Mouse (Mus musculus): ENCODE data around the gene Creb3. TPM values are rescaled to one million over a fixed set of nuclear protein-coding genes. Genes with fewer than 3 reads are reported as not detected.

Creb3 gene
- polyA plus RNA-seq, 1 experiment from 2014 or later, result 68.0 TPM

DNA sequence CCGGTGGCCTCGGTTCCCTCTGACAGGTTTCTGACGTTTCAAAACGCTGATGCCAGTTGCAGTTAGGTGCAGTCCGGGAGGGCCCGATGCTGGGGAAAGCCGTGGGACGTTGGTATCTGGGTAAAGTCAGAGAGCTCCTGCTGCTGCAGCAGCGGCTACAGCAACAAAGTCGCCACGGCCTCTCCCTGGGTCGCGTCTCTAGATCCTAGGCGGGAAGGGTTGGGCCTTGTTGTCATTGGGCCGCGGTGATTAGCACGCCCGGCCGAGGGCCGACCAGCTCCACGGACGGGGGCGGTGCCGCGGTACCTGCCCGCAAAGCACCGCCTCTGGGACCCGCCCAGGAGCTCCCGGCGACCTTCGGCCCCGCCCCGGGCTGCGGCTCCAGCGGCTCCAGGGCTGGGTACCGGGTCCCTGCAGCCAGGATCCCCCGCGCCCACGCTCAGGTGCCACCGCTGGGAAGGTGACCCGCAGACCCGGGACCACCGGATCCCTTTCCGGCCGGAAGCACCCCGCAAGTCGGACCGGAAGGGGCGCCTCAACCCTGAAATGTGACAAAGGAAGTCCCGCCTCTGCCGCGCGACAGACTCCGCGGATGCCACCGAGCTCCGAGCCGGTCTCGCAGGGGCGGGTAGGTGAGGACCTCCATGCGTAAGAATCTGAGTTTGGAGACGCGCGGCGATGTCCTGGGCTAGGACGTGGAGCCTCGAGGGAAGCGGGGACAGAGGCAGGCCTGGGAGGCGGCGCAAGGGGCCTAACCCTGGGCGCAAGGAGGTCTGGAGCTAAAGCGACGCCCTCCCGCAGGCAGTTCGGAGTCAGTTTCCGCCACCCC is 16.5 kb downstream of the Creb3 start, which contains the start of the genes Rgp1 and Gba2:
Rgp1 (plus strand) TSS at position 340 of the 829 bp plus-strand sequence.
Gba2 (minus strand) TSS at position 498 of the 829 bp plus-strand sequence.
- Histone ChIP-seq H3K4me1 (peaks cover 42% of the 10 kb centered on the region), H3K9ac (peak within 1 kb of the TSS; percentile 89), H3K36me3 (peaks cover 37% of the 10 kb centered on the region), H3K4me2 (replicated peaks) (peak within 1 kb of the TSS; percentile 96), H3K9me3 (no peaks in the 10 kb centered on the region), H3K27ac (peak within 1 kb of the TSS; percentile 43; the same call in 1 of the 2 replicates), H3K4me3 (peak within 1 kb of the TSS; percentile 94), H3K27me3 (replicated peaks) (no peaks in the 10 kb centered on the region)
- ATAC-seq (ENCODE audit: low FRiP score, low read depth), result peak; percentile 92
- WGBS, result under 1% methylated on average over 76 of the region's 76 CpGs

DNA sequence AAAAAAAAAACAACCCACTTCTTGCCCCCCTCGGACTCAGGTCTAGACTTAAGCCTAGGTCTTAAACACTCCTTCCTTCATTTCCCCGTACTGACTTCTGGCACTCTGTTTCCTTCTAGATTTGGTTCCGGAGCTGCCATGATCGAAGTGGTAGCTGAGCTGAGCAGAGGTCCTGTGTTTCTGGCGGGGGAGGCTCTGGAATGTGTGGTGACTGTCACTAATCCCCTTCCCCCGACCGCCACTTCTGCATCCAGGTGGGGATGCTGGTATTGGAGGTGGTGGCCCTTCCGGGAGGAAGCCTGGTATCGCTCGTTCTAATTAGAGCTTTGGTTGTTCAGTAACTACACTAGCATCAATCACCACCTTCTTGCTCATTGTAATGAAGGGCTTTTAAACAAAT is 17.1 kb downstream of the Creb3 start:
- Histone ChIP-seq H3K36me3 (peaks cover 37% of the 10 kb centered on the region), H3K9ac (peak overlapping the region; percentile 89), H3K4me3 (peak overlapping the region; percentile 94), H3K4me1 (peaks cover 42% of the 10 kb centered on the region), H3K27me3 (replicated peaks) (no peaks in the 10 kb centered on the region), H3K9me3 (no peaks in the 10 kb centered on the region), H3K4me2 (replicated peaks) (peak overlapping the region; percentile 96), H3K27ac (no peak overlapping the region)
- ATAC-seq (ENCODE audit: low FRiP score, low read depth), result no peak
- 10% methylated on average over 10 of the region's 10 CpGs for WGBS

DNA sequence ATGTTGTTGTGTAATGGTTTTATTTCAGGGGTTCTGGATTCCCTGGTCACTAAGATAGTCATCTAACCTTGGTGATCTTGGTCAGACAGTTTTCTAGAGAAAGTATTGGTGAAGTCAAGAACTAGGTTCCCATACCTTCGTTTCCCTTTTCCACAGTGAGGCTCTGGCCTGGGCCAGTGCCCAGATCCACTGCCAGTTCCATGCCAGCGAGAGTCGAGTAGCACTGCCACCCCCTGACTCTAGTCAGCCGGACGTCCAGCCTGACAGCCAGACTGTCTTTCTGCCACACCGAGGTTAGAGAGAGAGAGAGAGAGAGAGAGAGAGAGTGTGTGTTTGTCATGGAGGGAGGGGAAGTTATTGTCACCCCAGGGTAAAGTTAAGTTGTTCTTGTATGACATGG is 17.6 kb downstream of the Creb3 start:
- Histone ChIP-seq H3K9ac (no peak overlapping the region; the same call in 1 of the 2 replicates), H3K27ac (no peak overlapping the region), H3K36me3 (peaks cover 40% of the 10 kb centered on the region), H3K4me3 (peak overlapping the region; percentile 94), H3K27me3 (replicated peaks) (no peaks in the 10 kb centered on the region), H3K4me2 (replicated peaks) (peak overlapping the region; percentile 96), H3K9me3 (no peaks in the 10 kb centered on the region), H3K4me1 (peaks cover 42% of the 10 kb centered on the region)
- no peak for ATAC-seq (ENCODE audit: low FRiP score, low read depth)
- 84% methylated on average over 6 of the region's 6 CpGs for WGBS

DNA sequence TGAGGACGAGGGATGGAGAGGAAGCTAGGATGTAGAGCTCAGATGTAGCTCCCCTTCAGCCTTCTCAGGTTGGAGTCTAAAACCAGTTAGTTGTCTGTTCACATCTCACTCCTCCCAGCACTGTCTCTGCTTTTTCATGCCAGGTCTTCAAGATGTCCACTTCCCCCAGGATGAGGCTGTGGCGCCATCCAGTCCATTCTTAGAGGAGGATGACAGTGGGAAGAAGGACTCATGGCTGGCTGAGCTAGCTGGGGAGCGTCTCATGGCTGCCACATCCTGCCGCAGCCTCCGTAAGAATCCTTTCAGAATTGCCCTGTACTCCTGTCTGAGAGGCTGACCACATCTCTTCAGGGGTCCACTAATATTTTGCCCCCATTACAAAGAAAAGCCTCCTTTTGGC is 18.6 kb downstream of the Creb3 start:
- 96% methylated on average over 5 of the region's 5 CpGs for WGBS
- H3K36me3 ChIP-seq, result peaks cover 40% of the 10 kb centered on the region
- no peak overlapping the region for H3K27ac ChIP-seq
- peaks cover 33% of the 10 kb centered on the region for H3K4me1 ChIP-seq
- H3K4me3 ChIP-seq, result no peak overlapping the region
- no peak for ATAC-seq (ENCODE audit: low FRiP score, low read depth)
- H3K9me3 ChIP-seq, result no peaks in the 10 kb centered on the region
- no peak overlapping the region for H3K9ac ChIP-seq
- no peaks in the 10 kb centered on the region for H3K27me3 ChIP-seq (replicated peaks)
- no peak overlapping the region for H3K4me2 ChIP-seq (replicated peaks)

DNA sequence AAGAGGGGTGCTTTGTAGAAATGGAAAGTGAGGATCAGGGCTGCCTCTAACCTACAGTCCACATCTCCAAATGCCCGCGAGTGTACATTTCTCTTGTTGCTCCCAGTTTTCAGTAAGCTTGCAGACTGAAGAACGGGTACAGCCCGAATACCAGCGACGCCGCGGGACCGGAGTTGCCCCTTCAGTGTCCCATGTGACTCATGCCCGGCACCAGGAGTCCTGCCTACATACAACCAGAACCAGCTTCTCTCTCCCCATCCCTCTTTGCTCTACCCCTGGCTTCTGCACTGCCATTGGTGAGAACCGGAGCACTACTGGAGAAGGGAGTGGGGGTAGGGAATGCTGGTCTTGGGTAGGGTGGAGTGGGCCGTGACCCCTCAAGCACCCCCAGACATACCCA is 19.2 kb downstream of the Creb3 start:
- Histone ChIP-seq H3K9ac (no peak overlapping the region), H3K36me3 (peaks cover 40% of the 10 kb centered on the region), H3K27ac (no peak overlapping the region), H3K4me3 (no peak overlapping the region), H3K27me3 (replicated peaks) (no peaks in the 10 kb centered on the region), H3K4me2 (replicated peaks) (no peak overlapping the region), H3K4me1 (peaks cover 27% of the 10 kb centered on the region), H3K9me3 (no peaks in the 10 kb centered on the region)
- WGBS, result 96% methylated on average over 12 of the region's 12 CpGs
- no peak for ATAC-seq (ENCODE audit: low FRiP score, low read depth)

DNA sequence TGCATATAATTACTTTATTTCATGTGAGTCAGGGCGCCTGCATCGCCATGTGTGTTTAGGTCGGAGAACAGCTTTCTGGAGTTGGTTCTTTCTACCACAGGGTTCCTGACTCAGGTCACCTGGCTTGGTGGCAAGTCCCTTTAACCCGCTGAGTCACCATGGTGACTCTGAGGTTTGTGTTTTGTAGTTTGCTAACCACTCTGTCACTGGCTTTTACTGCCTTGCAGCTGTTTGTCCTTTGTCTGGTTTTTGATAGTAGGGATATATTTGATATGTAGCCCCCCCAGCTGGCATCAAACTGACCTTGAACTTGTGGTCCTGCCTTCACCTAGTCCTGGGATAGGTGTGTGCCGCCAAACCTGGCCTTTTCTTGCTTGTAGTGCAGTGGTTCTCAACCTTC is 20.1 kb downstream of the Creb3 start:
- H3K4me2 ChIP-seq (replicated peaks), result no peak overlapping the region
- H3K4me3 ChIP-seq, result no peak overlapping the region
- H3K4me1 ChIP-seq, result peaks cover 18% of the 10 kb centered on the region
- H3K36me3 ChIP-seq, result peaks cover 40% of the 10 kb centered on the region
- H3K9me3 ChIP-seq, result no peaks in the 10 kb centered on the region
- H3K27ac ChIP-seq, result no peak overlapping the region
- ATAC-seq (ENCODE audit: low FRiP score, low read depth), result no peak
- 91% methylated on average over 5 of the region's 5 CpGs for WGBS
- H3K27me3 ChIP-seq (replicated peaks), result no peaks in the 10 kb centered on the region
- H3K9ac ChIP-seq, result no peak overlapping the region

DNA sequence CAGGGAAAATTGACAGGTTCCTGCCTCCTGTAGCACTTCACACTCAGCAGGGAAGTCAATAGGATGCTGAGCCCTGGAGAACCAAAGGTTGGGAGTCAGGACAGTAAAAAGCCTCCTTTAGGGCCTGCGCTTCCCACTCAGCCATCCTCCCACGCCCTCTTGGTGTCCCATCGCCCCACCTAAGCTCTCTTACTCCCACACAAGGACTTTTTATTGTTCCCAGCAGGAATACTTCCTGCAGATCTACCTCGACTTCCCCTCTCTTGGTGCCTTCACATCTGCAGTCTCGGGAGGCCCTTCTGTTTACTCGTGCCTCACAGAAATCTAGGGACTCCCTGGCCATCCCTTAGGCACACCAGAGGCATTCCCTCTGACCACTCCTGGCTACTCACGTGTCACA is 21.3 kb downstream of the Creb3 start:
- peaks cover 40% of the 10 kb centered on the region for H3K36me3 ChIP-seq

DNA sequence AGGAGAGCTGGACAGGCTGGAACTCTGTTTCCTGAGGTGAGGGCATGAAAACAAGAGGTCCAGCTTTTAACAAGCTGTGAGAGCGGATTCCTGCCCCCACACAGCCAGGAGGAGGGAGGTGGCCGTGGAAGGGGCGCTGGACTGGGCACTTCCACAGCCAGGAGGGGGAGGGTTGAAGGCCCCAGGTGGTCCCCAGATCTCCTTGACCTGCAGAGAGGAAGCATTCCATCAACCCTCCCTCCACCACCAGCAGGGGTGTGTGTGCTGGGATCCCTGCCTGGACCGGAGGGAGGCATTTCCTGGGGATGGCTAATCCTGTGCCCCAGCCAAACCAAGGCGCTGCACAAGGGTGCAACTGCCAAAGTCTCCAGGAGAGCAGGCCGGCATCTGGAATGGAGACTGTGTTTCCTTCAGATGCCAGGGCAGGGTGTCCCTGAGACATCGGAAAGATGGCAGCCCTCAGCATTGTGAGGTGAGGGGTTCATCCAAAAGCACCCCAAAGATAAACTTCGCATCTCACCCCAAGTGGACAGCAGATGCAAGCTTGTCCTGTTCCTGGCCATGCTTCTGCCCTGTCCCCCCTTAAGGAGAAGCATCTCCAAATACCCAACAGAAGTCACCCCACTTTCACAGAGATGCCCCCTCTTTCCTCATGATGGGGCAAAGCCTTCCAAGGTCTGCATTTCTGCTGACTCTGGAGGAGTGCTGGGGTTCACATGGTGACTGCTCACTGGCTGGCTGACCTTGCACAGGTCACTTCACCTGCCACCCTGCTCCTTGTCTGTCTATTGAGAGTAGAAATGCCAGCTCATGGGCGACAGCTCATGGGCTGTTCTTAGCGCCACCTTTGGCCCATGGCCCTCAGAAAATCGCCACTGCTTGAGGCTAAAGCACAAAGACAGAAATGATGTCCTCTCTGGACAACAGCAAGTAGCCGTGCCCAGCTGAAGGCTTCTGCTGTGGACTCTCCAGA is 22.6 kb downstream of the Creb3 start, which contains the start of gene Msmp:
Msmp (minus strand) TSS at position 51 of the 973 bp plus-strand sequence.
- Histone ChIP-seq H3K9me3 (no peaks in the 10 kb centered on the region), H3K4me3 (no peak within 1 kb of the TSS), H3K27ac (no peak within 1 kb of the TSS), H3K9ac (no peak within 1 kb of the TSS), H3K4me2 (replicated peaks) (no peak within 1 kb of the TSS), H3K36me3 (peaks cover 40% of the 10 kb centered on the region), H3K4me1 (peaks cover 2% of the 10 kb centered on the region), H3K27me3 (replicated peaks) (no peaks in the 10 kb centered on the region)
- WGBS, result 69% methylated on average over 12 of the region's 12 CpGs
- ATAC-seq (ENCODE audit: low FRiP score, low read depth), result no peak

More for the DNA sequence above, 21.3 kb downstream of the Creb3 start:
- WGBS, result 79% methylated on average over 7 of the region's 7 CpGs
- H3K27me3 ChIP-seq (replicated peaks), result no peaks in the 10 kb centered on the region
- no peak overlapping the region for H3K4me2 ChIP-seq (replicated peaks)
- H3K27ac ChIP-seq, result no peak overlapping the region
- no peak overlapping the region for H3K9ac ChIP-seq
- H3K4me3 ChIP-seq, result no peak overlapping the region
- H3K4me1 ChIP-seq, result peaks cover 8% of the 10 kb centered on the region
- H3K9me3 ChIP-seq, result no peaks in the 10 kb centered on the region
- ATAC-seq (ENCODE audit: low FRiP score, low read depth), result no peak

DNA sequence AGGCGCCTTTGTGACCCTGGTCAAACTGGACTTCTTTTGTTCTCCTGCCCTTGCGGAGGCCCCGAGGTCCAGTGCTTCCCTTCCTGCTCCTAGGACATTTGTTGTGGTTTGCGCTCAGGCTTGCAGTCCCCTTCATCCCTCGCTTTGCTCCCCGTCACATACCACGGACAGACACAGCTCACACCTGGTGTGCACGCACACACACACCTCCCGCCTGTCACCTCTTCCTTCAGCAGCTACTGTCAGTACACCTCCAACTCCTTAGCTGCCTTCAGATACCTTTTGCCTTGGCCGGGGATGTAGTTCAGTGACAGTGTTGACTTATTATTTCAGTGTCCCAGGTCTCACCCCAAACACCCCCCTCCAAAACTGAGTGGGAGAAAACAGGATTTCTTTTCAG is 23.6 kb downstream of the Creb3 start:
- Histone ChIP-seq H3K36me3 (peaks cover 39% of the 10 kb centered on the region), H3K4me2 (replicated peaks) (no peak overlapping the region), H3K27me3 (replicated peaks) (no peaks in the 10 kb centered on the region), H3K9ac (no peak overlapping the region), H3K9me3 (no peaks in the 10 kb centered on the region), H3K4me3 (no peak overlapping the region), H3K27ac (no peak overlapping the region), H3K4me1 (no peaks in the 10 kb centered on the region)
- WGBS, result 52% methylated on average over 10 of the region's 10 CpGs
- no peak for ATAC-seq (ENCODE audit: low FRiP score, low read depth)

DNA sequence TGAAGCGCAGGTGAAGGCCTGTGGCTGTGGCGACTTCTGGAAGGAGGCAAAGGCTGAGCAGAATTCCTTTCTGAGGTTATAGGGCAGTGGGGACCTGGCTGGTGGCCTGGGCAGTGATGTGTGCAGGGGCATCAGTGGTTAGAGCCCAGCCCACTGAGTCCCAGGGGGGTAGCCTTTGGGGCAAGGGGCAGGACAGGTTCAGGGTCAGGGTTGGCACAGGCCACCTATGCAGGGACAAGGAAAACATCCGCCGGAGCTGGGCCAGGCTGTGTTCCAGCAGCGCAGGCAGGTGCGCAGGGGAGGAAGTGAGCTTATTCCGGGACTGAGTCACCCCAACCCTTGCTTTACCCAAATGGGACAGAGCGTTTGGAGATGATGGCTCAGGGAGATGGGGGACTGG is 24.3 kb downstream of the Creb3 start:
- no peak overlapping the region for H3K27ac ChIP-seq
- 78% methylated on average over 8 of the region's 8 CpGs for WGBS
- ATAC-seq (ENCODE audit: low FRiP score, low read depth), result no peak
- no peak overlapping the region for H3K4me2 ChIP-seq (replicated peaks)
- H3K4me3 ChIP-seq, result no peak overlapping the region
- H3K9ac ChIP-seq, result no peak overlapping the region
- no peaks in the 10 kb centered on the region for H3K27me3 ChIP-seq (replicated peaks)
- no peaks in the 10 kb centered on the region for H3K9me3 ChIP-seq
- H3K36me3 ChIP-seq, result peaks cover 32% of the 10 kb centered on the region
- H3K4me1 ChIP-seq, result no peaks in the 10 kb centered on the region

DNA sequence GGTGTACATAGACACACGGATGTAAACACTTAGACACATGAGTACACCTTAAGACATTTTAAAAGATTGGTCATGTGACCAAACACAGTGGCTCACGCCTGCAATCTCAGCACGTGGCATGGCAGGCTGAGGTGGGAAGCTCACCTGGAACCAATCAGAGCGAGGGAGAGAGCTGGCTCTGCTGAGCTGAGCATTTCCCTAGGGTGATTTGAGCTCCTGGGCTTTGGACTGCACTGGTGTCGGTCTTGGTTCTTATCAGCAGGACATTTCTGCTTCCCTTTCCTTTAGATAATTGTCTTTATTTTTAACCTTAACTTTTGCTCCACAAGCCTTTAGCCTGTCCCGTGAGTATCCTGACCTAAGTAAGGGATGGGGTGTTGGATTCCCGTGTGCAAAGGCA is 25.5 kb downstream of the Creb3 start:
- Histone ChIP-seq H3K4me3 (no peak overlapping the region), H3K4me1 (no peaks in the 10 kb centered on the region), H3K27ac (no peak overlapping the region), H3K9ac (no peak overlapping the region), H3K36me3 (peaks cover 20% of the 10 kb centered on the region), H3K4me2 (replicated peaks) (no peak overlapping the region), H3K9me3 (no peaks in the 10 kb centered on the region), H3K27me3 (replicated peaks) (no peaks in the 10 kb centered on the region)
- ATAC-seq (ENCODE audit: low FRiP score, low read depth), result no peak
- WGBS, result 70% methylated on average over 7 of the region's 7 CpGs

DNA sequence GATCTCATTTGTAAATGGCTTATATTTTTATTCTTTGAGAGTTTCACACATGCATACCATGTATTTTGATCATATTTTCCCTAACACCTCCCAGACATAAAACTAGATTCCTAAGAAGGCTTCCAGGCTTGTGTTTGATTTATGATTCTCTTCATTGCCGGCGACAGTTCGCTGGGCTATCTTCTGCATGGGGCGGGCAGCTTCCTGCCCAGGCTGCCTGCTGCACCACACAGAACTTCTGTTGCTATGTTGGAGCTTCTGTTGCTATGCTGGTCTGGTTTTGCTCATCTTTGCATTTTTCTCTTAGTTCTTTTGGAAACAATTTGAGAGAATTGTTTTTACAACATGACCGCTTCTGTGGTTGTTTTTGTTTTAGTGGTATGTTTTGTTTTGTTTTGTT is 29.4 kb downstream of the Creb3 start:
- WGBS, result 74% methylated on average over 5 of the region's 5 CpGs
- Histone ChIP-seq H3K4me2 (replicated peaks) (no peak overlapping the region), H3K9ac (no peak overlapping the region), H3K4me3 (no peak overlapping the region), H3K36me3 (no peaks in the 10 kb centered on the region), H3K27ac (no peak overlapping the region), H3K4me1 (no peaks in the 10 kb centered on the region), H3K27me3 (replicated peaks) (no peaks in the 10 kb centered on the region), H3K9me3 (no peaks in the 10 kb centered on the region)
- no peak for ATAC-seq (ENCODE audit: low FRiP score, low read depth)
